Mouse (Mus musculus) spleen, postnatal 10 days (tissue): ENCODE measurements around the gene Sash1.

Source experiments
- DNase-seq, 2 experiments: peaks; one replicate each; pipeline ENCODE4 v3.0.0; 2021 to 2022; ENCODE audit warnings: low spot score in 2 of 2

Sash1 gene

GRCm38 (mm10) chr10:8792412-8792811 is 93.5 kb downstream of the Sash1 start:
- DNase-seq, result peak in 1 of 2 experiments; percentile 60

DNA sequence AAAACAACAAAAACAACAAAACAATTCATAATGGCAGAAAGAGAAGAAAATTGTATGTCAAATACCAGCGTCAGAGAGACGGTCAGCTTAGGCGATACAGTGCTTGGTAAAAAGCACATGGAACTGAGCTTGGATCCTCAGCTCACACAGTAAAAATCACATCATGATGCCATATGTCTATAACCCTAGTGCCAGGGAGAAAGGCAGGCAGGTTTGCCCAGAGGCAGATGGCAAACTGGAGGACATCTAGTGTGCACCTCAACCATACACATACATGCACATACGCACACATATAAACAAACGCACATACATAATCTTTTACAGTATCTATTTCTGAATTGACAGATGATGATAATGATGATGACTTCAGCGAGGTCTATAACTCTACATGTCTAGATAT is 96.8 kb downstream of the Sash1 start:
- DNase-seq, result no peak

DNA sequence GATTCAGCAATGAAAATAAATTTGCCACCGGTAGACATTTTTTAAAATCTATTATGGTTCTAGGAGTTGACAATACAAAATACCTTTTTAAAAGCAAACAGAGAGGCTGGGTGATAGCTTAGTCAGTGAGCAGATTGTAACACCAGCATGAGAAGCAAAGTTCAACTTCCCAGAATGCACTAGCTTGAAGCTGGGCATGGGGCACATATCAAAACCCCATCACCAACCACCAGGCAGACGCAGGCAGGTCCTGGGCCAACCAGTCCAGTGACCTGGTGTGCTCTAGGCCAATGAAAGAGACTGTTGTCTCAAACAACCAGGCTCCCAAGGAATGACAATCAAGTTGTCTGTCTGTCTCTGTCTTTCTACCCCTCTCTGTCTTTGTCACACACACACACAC is 98.6 kb downstream of the Sash1 start:
- DNase-seq, result no peak

DNA sequence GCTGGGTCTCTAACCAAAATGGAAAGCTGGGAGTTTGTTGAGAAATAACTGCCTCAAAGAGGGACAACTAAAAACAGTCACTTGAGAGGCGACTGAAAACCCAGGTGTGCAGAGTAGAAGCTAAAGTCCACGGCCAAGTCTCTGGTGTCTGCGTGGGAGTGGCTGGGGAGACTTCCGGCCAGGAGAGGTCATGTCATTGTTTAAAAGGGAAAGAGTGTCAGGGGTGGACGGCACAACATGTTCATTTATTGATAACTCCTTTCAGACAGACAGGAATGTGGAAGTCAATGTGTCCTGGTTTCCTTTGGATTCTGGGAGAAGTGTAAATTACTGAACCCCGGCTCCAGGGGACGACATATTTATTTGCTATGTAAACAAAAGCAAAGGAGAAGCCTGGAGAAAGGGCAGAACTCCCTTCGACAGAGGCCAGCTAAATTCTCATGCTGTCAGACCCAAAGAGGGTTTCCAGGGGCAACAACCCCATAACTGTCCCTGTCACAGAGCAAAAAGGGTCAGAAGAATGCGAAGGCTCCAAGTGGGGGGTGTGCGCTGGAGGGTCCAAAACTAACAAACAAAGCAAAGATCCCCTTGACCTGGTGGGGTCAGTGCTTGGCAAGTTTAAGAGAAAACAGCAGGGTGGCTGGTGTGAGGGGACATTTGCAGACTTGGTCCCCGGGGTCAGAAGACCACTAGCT is 100.3 kb downstream of the Sash1 start:
- DNase-seq, result no peak

GRCm38 (mm10) chr10:8781876-8782372 is 103.9 kb downstream of the Sash1 start:
- no peak for DNase-seq

GRCm38 (mm10) chr10:8779842-8780241 is 106.0 kb downstream of the Sash1 start:
- DNase-seq, result no peak

- DNase-seq, result no peak
Measured at GRCm38 (mm10) chr10:8778845-8779244, 107.0 kb downstream of the Sash1 start.

GRCm38 (mm10) chr10:8777552-8778253 is 108.2 kb downstream of the Sash1 start:
- no peak for DNase-seq

- no peak for DNase-seq
Measured at GRCm38 (mm10) chr10:8776791-8777190, 109.1 kb downstream of the Sash1 start.

DNA sequence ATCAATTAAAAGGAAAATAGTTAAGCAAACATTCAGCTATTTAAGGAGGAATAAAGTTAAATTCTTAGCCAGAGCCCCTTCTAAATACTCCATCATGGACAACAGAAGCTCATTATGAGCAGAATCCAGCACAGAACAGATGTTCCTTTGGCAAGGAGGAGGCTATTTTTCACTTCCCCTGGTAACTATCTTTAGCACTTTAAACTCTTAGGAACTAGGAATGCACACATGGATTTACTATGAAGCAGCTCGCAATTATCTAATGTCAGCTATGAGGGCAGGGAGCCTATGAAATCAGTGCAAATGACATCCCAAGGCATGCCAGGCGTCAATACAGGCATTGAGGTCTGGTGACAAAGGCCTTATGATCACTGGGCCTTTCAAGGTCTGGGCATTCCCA is 110.1 kb downstream of the Sash1 start:
- no peak for DNase-seq

DNA sequence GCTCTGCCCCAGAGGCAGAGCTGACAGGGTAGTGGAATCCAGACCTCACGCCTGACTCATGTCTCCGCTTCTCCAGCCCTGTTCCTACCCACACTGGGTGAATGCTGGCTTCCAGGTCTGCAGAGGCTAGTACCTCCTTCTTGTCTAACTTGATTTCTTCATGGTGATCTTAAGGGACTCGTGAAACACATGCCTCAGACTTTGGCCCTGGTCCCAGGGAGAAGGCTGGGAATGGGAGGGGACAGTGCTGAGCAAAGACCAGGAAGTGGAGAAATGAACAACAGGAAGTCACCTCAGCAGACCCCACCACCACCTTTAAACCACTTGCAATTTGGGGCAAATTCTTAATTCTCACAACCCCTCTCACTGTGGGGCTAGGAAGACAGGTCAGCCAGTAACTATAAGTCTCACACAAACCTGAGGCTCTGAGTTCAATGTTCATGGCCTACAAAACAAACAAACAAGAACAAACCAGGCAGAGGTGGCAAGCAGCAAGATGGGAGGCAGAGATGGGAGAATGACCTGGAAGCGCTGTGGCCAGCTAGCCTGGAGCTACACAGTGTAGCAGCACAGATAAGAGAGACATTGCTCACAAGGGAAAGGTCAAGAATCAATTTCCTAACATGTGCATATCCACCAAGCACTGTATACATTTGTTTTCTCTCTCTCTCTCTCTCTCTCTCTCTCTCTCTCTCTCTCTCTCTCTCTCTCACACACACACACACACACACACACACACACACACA is 113.2 kb downstream of the Sash1 start:
- no peak for DNase-seq

DNA sequence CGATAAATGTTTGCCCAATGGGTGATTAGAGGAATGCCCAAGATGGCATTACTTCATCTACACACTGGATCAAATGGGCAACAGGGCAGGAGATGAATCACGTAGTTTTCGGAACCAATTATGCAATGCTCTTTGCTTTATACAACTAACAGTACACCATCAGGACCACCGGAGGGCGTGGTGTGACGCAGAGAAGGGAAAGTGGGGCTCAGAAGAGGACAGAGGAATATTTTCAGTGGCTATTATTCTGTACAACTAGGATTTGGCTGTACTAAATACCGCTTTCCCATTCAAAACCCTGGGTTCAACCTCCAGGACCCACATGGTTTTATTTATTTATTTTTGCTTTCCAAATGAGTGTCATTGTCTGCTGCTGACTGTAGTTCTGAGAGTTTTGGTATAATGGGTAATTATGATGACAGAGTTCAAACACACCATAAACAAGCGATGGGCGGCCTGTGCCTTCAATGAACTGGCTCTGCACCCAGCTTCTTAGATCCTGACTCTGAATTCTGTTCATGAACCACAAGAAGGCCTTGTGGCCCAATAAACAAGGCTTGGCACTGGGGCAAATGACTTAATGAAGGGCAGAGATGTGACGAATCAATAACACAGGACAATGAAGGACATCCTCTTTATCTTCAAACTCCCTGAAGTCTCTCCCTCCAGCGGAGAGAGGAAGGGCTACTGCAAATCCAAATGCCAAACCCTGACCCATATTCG is 114.8 kb downstream of the Sash1 start:
- no peak for DNase-seq

DNA sequence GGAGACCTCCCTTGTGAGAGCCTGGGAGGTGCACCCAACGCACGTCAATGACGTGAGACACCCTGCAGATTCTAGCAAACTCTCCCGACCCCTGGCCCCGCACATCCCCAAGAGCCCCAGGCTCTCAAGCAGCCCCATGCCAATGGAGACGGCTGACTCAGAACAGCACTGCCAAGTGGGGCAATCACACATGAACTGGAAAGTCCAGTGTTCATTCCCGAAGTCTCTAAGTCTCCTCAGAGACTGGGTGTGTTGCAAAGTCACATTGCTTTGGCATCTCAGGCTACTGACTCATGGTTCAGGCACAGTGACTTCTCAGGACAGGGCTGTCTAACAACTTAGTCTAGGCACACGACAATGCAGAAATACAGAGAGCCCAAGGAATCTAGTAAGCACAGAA is 117.2 kb downstream of the Sash1 start:
- DNase-seq, result no peak

- DNase-seq, result no peak
Measured at GRCm38 (mm10) chr10:8767381-8767780, 118.5 kb downstream of the Sash1 start.

DNA sequence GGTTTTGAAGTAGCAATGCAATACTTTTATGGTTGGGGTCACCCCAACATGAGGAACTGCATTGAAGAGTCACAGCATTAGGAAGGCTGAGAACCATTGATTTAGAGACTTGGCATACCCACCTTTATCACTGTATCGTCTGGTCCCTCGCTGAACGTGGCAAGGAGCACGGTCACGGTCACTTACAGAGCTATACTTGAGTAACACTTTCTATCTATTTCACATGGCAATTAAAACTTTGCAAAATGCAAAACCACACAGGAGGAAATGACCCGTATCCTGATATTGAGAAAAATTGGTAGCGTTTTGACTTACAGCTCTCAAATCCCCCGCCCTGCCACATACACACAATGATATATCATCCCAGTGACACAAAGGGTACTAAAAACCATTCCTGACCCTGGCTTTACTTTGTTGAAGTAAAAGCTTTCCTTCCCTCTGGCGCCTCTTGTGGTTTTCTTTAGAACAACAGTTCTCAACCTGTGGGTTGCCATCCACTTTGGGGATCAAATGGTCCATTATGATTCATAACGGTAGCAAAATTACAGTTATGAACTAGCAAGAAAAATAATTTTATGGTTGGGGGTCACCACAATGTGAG is 119.8 kb downstream of the Sash1 start:
- no peak for DNase-seq

DNA sequence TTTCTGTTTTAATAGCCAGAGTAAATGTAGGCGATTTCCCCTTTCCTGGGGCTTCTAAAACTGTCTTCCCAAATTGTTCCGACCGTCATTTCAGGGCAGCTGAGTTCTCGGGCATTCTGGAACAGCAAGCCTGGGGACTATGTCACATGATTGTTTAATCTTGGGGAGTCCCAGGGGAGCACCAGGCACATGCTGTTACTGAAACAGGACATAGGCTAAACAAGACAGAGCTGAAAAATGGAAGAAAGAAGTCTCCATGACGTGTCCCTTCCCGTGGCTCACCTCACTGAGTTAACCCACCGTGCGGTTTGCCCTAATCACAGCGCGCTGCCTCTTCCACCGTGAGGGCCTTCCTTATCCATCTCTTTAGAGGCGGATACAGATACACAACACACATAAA is 123.1 kb downstream of the Sash1 start:
- DNase-seq, result no peak

DNA sequence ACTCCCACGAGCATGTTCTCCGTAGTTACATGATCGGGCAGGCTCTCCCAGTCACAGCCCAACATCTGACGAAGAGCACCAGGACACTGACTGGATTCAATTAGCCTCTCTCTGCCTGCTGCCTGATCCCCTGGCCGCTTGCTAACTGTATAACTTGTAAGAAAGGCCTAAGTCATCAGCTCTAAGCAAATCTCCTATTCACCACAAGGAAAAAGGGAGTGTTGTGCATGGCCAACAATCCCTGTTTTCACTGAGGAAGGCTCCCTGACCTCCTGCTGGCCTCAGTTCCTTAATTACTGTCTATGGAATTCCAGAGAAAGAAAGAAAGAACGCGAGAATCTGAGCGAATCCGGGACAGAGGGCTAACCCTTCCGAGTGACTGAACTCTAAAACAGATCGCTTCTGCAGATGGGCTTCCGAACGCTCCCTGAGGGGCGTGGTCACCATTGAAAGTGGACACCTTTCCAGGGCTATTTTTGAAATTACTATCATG is 123.6 kb downstream of the Sash1 start:
- no peak for DNase-seq

GRCm38 (mm10) chr10:8761656-8762055 is 124.2 kb downstream of the Sash1 start:
- DNase-seq, result no peak

- no peak for DNase-seq
Measured at GRCm38 (mm10) chr10:8760598-8760997, 125.3 kb downstream of the Sash1 start.

GRCm38 (mm10) chr10:8759228-8759627 is 126.6 kb downstream of the Sash1 start:
- no peak for DNase-seq

DNA sequence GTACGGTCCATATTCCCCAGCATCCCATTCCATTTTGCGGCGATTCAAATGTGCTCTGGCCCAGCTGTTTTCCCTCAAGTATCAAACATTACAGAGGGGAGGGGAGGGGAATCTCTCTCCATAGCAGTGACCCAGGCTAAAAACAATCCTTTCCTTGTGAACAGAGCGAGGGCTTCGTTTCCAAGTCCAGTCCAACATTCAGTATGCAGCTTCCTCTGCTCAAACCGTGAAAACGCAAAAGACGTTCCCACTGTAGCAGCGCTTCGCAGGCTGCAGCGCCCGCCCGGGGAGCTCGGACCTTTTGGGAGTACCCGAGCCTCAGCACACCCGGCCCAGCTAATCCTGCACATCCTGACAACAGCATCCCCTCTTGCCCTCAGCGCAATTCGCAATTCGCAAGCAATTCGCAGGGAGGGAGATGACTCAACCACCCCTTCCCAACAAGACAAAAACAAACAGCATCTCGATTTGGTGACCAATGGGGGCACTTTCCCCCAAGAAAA is 128.4 kb downstream of the Sash1 start:
- DNase-seq, result no peak
